Mouse (Mus musculus) embryonic fibroblast, embryonic 13.5 days (primary cell): ENCODE measurements around the gene Grk5.

Experiments used
- CTCF ChIP-seq: IDR thresholded peaks from 2 replicates; pipeline ENCODE4 v1.5.1; 2011; ENCODE audit warnings: mild to moderate bottlenecking, control low read depth, low read length, moderate library complexity, borderline replicate concordance; ENCODE audit not compliant: insufficient read depth
- POLR2A ChIP-seq: IDR thresholded peaks from 2 replicates; pipeline ENCODE4 v1.6.1; 2011; ENCODE audit warnings: low read depth, mild to moderate bottlenecking, control low read depth, low read length, moderate library complexity

DNA sequence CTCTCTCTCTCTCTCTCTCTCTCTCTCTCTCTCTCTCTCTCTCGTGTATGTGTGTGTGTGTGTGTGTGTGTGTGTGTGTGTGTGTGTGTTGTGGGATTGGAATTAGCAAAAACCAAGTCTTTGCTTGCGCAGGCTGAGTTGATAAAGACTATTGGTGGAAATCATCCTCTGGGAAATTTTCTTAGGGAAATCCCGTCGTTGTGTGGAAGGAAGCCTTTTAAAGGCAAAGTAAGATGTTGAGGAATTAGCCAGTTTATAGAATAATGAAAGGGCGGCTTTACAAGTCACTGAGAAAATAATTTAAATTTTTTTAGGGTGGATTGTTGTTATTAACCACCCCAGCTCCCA, 1.5 kb downstream of the Grk5 start:
- TF ChIP-seq CTCF = no peak
- TF ChIP-seq POLR2A = no peak
